Mouse (Mus musculus) heart, postnatal 14 days (tissue): ENCODE results near the gene Xlr. TPM values are rescaled to one million over a fixed set of nuclear protein-coding genes. Genes with fewer than 3 reads are reported as not detected.
"Not testable (repeated sequence)": the region's sequence is repeated elsewhere in the genome, so short reads cannot be mapped to it uniquely, and the experiment has no call there.

ENCODE experiments used
- DNase-seq, 2 experiments: peaks; one replicate each; pipeline ENCODE4 v3.0.0; 2021 to 2022
- intact Hi-C: fragments of 180-260 bp; cut with DNase I; formaldehyde crosslinking; loops from one replicate; pipeline ENCODE4 v1.15.1; 2025
- long read RNA-seq, 2 experiments: library from polyadenylated mRNA; stranded (forward); transcript quantifications; one replicate each; pipeline ENCODE4 v2.0.0; 2021
- total RNA-seq, 2 experiments: library from RNA; stranded (reverse); gene quantifications; 2 replicates each; pipeline ENCODE4 v1.2.3; 2021

The Xlr gene
- 1 to 10 TPM in 1 of 2 experiments, under 1 TPM in 1; 1.00 to 1.9 TPM for total RNA-seq
- long read RNA-seq, experiment 1 = 0 reads
- long read RNA-seq, experiment 2 = 0 reads

- intact Hi-C loops = loop anchor here (5.0 kb wide), 1 partner anchor 365 kb away; the partner anchor contains the start of gene Etd
- not testable (repeated sequence) for DNase-seq
These were observed at the start of gene Xlr for GRCm38 (mm10) chrX:53797519-53797918. TSS of gene Xlr (minus strand) at chrX:53797706.

GRCm38 (mm10) chrX:53799074-53799473 is 1.6 kb upstream of the Xlr start:
- intact Hi-C loops = loop anchor here (5.0 kb wide), 1 partner anchor 367 kb away; the partner anchor contains the start of gene Etd
- DNase-seq = no peak

GRCm38 (mm10) chrX:53776276-53776675 is 21.2 kb downstream of the Xlr start, which contains the start of gene Zfp36l3:
TSS of gene Zfp36l3 (minus strand) at chrX:53776394.
- no peak for DNase-seq
- intact Hi-C loops = no loop called here

GRCm38 (mm10) chrX:53757736-53758135 is 39.8 kb downstream of the Xlr start, which contains the start of gene 1700013H16Rik:
TSS of gene 1700013H16Rik (minus strand) at chrX:53757831.
- no peak for DNase-seq
- intact Hi-C loops = no loop called here

- no peak for DNase-seq
These were observed 44.7 kb downstream of the Xlr start for GRCm38 (mm10) chrX:53752851-53753250.

GRCm38 (mm10) chrX:53728967-53729366 is 68.5 kb downstream of the Xlr start:
- intact Hi-C loops = no loop called here
- DNase-seq = no peak

More at GRCm38 (mm10) chrX:53752851-53753250, 44.7 kb downstream of the Xlr start:
- intact Hi-C loops = no loop called here

Other genes with a start within 250 kb of the Xlr start
- 10 to 100 TPM; 18.9 to 27.0 TPM for gene Rtl8c, start 189.7 kb downstream of the Xlr start, total RNA-seq
- gene Gm14597, start 188.7 kb downstream of the Xlr start, total RNA-seq = not detected
- 100 to 1,000 TPM; 180 to 183 TPM for gene Rtl8a, start 154.0 kb downstream of the Xlr start, total RNA-seq
- gene Rtl8b, start 127.3 kb downstream of the Xlr start, total RNA-seq = 100 to 1,000 TPM in 1 of 2 experiments, 10 to 100 TPM in 1; 95.2 to 139 TPM
- gene 4930502E18Rik, start 72.9 kb downstream of the Xlr start, total RNA-seq = not detected
- gene 1700013H16Rik, start 39.9 kb downstream of the Xlr start, total RNA-seq = not detected
- not detected for gene Zfp36l3, start 21.3 kb downstream of the Xlr start, total RNA-seq